Mouse (Mus musculus) cerebellum, postnatal 36 days (tissue): ENCODE results near the gene Rgs7bp.

ENCODE experiments used
- DNase-seq, 2 experiments: peaks; one replicate each; pipeline ENCODE4 v3.0.0; 2021 to 2022; ENCODE audit warnings: mixed read lengths in 2 of 2

The Rgs7bp gene

DNA sequence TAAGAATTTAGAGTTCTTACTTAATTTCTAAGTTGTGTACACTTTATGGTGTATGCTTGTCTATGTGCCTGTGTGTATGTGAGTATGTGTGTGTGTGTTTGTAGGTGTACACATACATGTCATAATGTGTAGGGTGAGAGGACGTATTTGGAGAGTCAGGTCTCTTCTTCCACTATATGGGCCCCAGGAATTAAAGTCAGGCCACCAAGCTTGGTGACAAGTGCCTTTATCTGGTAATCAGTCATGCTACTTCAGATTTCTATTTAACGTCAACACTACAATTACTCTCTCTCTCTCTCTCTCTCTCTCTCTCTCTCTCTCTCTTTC lies 51.9 kb downstream of the Rgs7bp start:
- DNase-seq = no peak

DNA sequence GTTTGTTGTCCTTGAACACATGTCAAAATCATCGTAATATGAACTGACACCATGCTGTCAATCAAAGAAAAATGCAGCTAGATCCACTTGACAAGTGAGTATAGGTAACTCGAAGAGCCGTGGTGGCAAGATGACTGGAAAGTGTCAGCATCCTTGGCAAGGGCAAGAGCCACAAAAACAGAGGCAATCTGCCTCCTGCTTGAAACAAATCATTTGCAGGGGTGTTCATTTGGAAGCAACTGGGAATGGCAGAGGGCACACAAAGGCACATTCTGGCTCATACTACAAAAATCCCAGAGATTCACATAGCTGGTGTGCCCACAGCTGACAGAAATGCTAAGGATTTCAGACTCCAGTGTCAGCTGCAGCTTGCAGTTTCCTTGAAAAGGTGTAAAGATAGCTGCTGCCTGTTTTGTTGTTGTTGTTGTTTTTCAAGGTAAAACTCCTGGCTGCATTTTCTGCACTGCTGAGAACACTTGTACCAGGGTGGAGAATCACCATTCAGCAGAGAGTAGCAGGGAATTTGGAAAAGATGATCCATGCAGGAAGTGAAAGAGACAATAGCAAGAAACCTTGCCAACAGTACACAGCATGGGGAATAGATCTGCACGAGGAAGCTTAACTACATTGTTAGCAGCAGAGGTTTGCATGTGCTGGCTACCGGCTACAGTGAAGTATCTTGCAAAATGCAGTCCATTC lies 52.4 kb downstream of the Rgs7bp start:
- DNase-seq = peak; percentile 18 to 35

DNA sequence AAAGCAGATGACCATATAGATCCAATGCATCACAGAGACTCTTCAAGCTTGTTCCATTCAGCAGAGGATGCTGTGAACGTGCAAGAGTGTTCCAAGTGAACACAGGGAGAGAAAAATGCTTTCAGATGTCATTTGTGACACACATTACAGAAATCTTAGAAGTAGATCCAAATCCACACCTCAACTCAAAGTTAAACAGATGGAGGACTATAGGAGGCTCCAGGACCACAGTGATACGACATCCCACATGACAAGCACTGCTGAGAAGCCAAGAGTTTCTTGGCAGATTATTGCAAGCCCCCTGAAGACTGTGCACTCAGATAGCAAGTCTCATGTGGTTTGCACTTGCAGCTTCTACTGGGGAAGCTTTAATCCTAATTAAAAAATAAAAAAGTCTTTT lies 53.0 kb downstream of the Rgs7bp start:
- DNase-seq = no peak

DNA sequence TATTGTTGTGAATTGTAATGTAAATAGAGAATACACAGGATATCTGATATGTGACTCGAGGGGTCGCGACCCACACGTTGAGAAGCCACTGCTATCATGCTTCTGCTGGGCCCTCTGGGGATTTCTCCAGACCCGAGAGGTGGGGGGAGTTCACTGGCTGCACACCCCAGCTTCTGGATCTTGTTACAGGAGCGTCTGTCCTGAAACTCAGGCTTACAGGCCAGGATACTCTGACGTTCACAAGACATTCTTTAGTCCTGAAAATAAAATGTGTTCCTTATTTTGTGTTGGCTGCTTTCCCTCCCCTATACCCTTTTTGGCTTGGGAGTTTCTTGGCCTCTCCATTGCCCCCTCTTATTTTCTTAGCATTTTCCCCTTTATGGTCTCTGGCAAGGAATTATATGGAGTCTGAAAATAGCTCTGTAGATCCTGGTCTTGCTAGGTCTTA lies 65.9 kb downstream of the Rgs7bp start:
- no peak for DNase-seq

DNA sequence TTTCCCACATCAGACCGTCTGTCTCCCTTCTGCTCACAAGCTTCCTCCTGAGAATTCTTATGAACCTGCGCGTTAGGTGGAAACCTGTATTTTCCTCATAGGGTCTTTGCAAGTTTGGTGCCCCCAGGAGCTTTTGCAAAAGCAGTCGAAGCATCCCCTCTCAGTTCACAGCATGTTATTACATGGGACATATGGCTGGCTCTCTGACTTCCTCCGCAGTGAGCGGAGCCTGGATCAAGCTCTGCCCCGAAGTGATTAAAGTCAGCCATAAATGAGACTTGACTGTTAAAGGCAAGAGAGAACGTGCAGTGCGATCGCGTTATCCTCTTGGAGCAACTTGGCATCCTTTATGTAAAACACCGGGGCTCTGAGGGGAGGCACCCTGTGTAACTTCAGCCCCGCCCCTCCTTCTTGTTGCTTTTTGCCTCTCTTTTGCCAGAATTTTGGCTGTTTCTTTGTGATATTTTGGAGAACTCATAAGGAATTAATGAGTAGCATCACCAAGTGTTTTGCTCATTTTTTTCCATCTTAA lies 66.7 kb downstream of the Rgs7bp start:
- peak in 1 of 2 experiments; percentile 37 for DNase-seq

DNA sequence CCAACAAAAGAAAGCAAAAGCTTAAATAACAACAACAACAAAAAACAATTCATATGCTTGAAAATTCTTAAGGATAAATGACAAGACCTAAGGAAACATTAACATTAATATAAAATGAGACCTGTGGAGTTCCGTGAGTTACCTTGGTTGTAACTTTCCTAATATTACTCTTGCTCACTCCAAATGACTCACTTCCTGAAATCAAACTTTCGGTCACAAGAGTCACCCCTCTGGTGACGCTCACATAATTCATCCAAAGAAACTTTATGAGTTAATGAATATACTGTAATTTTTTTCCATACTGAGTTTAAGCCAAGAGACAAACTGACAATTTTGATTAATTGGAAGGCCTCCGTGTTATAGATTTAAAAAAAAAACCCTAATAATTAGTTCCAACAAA lies 69.0 kb downstream of the Rgs7bp start:
- DNase-seq = no peak

DNA sequence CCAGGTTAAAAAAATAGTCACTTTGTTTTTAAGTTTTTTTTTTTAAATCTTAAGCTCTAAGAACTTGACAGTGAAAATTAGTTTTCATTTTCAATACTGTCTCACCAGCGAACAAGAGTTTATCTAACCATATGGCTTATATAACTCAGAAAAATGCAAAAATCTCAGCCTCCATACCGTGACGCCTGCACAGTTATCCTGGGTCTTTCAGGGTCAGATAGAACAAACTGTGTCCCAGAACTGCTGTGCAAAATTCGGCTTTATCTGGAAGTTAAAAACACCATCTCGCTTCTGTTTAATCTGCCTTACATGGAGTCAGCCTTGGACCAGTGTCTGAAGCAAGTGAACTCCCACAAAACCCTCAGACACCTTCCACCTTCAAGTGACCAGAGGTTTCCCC lies 70.7 kb downstream of the Rgs7bp start:
- DNase-seq = no peak

DNA sequence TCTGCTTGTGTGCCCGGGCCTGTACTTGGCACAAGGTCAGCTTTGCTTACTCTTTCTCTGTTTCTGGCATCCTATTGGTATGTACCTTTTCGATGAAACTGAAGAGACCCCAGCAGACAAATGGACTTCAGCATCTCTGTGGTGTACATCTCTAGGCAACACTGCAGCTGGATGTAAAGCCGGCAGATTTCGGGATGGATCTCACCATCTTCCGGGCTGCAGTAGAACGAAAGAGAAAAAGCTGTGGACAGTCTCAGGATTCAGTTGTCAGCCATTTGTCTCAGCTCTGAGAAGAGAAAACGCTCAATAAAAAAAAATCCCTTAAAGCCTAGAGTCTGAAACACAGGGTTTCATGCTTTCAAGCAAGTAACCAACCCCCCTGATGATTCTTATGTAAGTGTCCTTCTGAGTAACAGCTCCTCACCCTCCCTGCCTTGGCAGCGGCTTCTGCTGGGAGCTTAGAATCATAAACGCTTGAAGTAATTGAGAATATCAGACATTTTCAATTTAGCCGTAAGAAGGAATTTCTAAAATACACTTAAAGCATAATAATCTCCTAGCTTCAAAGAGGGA lies 71.9 kb downstream of the Rgs7bp start:
- DNase-seq = peak in 1 of 2 experiments; percentile 50

DNA sequence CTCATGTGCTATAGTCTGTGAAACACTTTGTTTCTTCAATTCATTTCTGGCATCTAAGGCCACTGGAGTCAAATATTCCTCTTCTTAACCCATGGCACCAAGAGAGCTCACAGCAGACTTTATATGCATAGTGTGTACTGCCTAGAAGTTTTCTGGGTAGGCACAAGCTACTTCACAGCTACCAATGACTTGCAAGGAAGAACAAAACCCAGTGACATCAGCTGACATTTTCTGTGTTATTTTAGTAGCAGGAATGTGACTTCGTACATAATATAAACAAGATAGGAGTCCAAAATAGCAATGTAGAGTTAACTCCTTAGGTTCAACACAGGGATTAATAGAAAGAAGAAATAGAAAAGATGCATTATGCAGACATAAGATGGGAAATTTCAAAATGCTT lies 76.6 kb downstream of the Rgs7bp start:
- no peak for DNase-seq

DNA sequence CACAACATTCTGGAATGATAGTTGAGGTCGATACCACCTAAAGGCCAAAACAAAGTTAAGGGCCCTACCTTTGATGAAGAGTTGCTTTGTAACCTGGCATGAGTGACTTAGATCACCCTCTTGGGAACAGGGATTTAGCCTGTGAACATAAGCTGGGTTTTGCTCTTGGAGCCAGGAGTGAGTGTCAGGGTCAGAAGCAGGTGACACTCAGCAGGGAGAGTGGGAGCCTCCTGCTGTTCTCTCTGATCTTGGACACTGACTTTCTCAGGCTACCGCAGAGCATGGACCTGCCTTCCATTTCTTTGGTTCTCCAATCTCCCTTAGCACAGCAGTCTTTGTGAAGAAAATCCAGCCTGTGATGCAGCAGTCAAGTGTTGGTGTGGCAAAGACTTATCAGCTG lies 87.2 kb downstream of the Rgs7bp start:
- DNase-seq = no peak

DNA sequence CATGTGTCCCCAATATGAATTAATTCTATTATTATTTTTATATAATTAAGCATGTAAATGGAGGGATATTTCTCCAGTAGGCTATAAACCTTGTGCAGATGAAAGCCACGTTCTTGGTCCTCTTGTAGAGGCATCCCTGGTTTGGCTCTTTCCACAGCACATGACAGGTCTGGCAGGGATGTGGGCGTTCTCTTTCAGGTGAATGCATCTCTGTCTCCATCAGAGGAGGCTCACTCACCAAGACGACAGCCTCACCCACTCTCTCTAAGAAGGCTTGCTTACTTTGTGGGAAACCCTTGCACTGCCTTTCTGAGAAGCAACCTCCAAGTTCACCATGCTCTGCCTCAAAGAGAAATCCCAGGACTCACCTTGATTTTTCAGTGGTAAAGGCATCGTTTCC lies 91.0 kb downstream of the Rgs7bp start:
- no peak for DNase-seq

DNA sequence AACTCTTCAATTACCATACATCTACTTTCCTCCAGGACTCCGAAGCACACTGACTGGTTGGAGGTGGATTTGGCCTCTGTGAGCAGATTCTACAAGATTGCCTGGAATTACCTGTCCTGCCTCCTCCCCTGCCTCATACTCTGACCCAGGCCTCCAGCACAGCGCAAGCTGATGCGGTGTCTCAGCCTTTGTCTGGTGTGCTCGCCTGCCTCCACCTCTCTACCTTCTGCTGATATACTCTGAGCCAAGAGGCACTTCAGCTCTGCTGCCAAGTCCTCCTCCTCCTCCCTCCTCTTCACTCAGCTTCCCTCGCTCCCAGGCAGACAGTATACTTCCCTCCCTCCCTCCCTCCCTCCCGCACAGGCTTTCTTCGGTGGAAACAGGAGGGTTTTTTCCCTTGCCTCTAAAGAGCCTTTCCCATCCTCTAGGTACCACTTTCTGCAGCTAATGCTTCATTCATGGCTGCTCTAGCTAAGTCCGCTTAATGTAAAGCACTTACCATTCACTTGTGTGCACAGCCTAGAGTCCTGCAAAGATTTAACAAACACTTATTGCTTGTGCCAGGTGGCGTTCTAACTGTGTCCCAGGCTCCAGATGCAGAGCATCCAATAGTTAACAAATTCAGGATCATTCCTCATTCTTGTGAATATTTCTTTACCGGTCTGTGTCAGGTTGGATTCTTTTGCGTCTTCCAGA lies 91.9 kb downstream of the Rgs7bp start:
- peak; percentile 67 to 69 for DNase-seq

DNA sequence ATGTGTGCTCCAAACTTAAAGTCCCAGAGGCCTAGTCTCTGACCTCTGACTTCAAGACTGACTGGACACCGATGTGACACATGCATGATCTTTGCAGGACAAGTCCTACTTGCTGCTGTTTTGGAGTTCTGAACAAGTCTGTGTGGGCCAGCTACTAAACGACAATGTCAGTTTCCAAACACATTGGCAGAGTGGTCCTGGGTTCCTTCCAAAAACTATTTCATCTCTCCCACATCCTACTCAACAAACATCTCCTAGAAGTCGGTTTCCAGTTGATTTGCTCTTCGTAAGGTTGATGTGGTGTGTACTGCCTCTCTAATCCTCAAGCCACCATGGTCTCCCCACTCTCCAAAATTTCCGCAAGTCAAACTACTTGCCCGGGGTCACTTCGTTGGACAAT lies 92.6 kb downstream of the Rgs7bp start:
- no peak for DNase-seq

DNA sequence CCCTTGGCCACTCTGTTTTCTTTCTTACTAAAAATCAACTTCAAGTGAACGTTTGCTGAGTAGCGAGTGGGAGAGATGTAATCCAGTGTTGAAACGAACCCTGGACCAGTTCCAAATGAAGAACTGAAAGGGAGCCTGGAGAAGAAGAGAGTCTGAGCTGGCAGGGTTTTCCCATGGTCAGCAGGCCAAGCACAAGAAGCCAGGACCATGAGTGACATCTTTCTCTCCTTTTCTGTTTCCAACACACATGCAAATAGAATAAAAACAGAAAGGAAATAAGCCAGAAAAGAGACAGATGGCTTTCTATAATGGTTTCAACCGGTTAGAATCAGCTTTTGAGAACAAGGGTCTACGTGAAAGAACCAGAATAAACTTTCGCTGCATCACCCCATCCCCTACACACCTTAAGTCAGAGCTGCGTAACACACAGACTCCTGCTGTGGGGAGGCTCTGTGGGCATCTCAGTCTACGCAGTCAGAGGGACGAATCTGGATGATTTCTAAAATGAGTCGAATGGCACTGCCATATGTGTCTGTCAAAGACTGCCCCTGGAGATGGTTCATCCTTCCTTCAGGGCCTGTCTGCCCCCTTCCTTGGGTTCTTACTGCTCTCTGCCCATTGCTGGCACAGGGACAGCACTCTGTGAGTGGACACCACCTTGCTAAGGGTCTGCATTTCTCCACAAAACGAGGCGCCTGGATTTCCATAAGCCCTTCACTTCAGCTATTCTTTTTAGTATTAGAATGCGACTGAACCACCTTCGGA lies 93.6 kb downstream of the Rgs7bp start:
- DNase-seq = peak; percentile 27 to 46

DNA sequence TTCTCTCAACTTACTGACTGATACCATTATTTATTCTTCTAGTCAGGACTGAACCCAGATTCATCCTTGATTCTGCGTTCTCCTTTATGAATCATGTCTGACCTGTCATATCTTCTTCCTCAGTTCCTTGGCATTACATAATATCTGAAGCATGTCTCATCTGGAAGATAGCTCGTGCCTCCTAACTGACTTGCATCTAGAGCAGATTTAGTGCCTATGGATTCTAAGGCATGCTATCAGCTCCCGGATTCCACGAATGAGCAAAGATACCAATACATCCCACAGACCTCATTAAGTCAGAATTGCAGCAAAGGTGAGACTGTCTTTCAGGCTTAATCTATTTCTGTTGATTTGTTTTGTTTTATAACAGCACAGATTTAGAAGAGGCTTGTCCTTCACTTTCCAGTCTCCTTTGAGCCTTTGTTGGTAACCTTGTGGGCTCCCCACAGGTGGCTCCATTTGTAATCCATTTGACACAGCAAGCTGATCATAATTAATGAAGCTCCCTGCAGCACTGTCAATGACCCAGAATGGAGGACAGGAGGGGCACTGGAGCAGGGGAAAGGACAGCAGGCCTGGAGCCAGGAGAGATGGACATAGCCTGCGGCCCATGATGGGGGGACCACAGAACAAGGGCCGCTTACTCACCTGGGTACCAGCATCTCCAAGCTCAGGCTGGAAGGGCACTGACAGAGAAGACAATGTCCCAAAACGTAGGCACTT lies 94.4 kb downstream of the Rgs7bp start:
- peak in 1 of 2 experiments; percentile 28 for DNase-seq

DNA sequence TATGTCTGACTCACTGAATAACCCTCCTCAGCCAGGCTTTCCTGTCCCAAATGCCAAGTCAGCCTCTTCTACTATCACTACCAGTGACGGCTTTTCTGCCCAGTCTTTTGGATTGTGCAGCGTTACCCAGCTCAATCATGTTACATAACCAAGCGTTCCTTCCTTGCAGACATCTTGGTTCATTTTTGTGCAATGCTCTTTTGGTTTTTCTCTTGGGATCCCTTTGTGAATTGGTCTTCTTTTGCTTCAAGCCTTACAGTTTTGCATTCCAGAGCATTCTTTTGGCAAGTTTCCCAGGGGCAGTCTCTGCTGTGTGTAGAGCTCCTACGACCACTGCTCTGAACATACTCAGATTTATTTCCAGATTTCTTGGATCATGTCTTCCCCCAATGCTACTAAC lies 95.0 kb downstream of the Rgs7bp start:
- no peak for DNase-seq

DNA sequence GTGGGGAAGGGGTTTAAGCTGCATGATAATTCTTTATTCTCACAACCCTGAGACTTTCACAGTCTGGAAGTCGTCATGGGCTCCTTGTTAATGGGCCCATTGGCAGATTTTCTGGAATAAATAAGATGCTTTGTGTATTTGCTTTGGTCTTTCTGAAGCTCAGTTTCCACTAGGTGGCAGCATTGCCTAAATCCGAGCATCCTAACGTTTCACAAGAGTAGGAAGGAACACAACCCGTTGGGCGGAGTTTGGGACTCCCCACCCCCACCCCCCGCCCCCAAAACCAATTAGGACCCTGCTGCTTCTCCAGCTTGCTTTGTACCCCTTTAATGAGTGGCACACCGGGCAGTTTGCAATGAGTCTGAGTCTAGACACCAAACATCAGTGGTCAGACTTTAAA lies 106.8 kb downstream of the Rgs7bp start:
- peak; percentile 76 to 87 for DNase-seq

DNA sequence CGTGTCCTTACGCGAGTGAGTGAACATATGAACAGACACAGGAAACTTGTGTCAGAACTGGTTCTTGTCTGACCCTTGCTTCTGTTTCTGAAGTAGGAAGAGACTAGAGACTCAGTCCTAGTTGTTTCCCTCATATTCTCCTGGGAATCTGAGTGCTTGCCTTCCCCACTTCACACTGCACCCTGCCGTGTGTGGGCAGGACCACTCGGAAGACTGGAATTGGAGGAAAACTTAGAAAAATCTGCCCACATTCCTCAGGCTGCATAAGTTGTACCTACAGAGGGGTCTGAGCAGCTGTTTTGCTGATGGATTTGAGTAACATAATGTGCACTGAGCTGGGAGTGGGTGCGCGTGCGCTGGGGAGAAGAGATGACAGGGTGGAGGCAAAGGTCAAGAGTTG lies 114.2 kb downstream of the Rgs7bp start:
- no peak for DNase-seq

DNA sequence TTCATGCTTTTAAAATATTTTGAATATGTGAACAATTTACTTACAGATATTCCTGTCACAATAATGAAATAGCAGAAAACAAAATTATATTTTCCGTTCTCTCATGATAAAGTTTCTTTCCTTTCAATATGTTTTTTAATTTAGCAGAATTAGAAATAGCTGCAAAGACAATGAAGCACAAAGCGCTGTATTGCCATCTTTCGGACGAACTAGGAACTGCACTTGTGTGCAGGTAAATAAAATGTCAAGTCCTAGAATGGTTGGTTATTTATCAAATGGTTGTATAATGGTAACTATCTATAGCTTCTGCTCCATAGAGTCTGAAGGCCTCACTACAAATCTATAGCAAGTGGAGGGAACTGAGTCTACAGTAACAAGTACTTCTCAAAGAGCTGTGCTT lies 114.9 kb downstream of the Rgs7bp start:
- DNase-seq = peak; percentile 61 to 78

DNA sequence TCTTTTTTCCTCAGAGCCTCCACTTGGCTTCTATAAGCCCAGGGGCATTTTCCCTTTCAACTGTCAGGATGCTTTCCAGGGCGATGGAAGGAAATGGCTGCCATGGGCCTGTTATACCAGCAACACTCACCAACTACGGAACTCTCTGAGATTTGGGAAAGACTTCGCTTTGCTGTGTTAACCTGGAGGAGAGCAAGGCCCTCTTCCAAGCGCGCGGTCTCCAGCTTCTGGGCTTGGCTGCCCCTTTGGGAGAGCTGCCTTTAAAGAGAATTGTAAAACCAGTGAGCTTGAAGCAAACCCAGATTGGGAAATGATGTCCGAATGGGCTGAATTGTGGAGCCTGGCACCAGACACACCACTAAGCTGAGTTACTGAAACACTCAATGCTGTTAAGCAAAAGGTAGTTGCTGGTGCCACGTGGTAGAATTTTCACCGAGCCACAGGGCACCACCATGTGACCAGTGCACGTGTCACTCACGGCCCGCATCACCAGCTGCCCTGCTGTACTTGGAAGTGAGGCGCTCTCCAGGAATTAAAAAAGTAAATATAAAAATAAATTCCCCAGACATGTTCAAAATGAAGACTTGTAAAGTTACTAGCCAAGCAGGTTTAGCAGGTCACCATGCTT lies 115.7 kb downstream of the Rgs7bp start:
- DNase-seq = no peak

DNA sequence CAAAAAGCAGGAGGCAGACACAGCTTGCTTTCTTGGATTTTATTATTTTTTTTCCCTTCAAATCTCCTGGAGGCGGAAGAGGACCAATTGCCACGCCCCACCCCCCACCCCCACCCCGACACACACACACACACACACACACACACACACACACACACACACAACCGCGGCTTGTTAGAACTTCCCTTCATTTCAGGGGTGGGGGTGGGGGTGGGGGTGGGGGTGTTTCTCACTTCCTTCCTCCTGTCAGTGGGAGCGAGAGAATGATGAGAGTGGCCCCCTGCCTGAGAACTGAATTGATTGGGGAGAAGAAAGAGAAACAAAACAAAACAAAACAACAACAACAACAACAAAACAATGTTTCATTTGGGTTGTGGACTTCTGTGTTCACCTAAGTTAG lies 117.0 kb downstream of the Rgs7bp start:
- no peak for DNase-seq

DNA sequence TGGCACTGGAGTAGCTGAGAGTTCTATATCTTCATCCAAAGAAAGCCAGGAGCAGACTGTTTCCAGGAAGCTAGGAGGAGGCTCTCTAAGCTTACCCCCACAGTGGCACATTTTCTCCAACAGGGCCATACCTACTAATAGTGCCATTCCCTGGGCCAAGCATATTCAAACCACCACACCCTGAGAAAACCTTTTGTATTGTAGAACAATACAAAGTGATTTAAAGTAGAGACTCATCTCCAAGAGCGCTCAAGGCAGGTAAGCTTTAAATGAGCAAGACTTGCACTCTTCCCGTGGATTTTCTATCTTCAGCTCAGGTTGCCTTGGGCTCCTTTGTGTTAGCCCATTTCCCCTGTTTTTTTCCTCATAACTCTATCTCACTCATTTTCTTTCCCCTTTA lies 118.1 kb downstream of the Rgs7bp start:
- no peak for DNase-seq
